Mouse (Mus musculus): ENCODE results near the gene Larp6.

Gene Larp6

DNA sequence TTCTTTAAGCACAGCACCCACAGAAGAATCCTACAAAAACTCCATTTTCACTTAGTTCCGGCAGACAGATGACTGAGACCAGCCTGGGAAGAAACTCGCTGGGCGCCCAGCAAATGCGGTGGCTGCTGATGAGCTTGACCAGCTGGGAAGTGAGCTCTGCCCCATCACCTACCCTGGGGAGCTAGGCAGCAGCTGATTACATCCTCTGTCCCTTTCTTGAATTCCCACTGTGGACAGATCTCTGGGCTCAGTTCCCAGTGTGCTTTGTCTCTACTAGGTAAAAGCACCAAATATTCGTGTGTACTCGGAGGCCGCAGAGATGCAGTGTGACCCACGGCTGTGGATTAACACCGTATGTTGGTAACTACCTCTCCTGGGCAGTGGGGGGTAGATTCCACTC, 55.6 kb downstream of the Larp6 start:
- DNase-seq, result peak; percentile 22

DNA sequence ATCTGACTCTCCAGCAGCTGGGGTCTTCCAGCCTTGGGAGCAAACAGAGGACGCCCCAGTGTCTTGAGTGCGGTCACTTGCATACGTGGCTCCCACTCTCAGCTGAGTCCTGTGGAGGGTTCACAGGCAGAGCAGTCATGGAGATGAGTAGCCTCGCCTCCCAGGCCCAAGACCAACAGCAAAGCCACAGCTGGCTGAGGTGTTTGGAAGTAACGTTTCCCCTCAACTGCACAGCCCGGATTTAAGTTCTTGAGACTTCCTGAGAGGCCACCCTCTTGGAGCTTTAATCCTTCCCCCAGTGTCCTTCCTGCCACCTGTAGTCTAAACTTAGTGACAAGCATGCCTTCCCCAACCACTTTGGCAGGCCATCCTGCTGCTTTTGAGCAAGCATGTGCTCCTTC, 56.9 kb downstream of the Larp6 start:
- DNase-seq, result peak; percentile 29

DNA sequence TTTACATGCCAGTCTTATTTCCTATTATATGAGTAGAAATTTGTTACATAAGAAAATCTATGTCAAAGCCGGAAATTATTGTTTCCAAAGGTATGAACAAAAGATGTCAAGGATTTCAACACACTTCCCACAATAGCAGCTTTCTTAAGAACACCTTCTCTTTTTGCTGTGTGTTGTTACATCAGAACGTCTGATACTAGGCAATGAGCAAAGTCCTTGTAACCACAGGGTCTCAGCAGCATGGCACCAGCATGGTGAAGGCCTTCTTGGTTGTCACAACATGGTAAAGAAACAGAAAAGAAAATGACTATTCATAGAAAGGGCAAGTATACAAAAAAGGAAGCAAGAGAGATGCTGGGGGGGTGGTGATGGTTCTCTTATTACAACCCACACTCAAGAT, 60.9 kb downstream of the Larp6 start:
- no peak for DNase-seq

- DNase-seq, result no peak
These were observed 64.1 kb downstream of the Larp6 start for GRCm38 (mm10) chr9:60776899-60777298.

GRCm38 (mm10) chr9:60782057-60782789, 69.4 kb downstream of the Larp6 start:
- DNase-seq, result no peak

- no peak for DNase-seq
These were observed 72.3 kb downstream of the Larp6 start for GRCm38 (mm10) chr9:60785069-60785468.

DNA sequence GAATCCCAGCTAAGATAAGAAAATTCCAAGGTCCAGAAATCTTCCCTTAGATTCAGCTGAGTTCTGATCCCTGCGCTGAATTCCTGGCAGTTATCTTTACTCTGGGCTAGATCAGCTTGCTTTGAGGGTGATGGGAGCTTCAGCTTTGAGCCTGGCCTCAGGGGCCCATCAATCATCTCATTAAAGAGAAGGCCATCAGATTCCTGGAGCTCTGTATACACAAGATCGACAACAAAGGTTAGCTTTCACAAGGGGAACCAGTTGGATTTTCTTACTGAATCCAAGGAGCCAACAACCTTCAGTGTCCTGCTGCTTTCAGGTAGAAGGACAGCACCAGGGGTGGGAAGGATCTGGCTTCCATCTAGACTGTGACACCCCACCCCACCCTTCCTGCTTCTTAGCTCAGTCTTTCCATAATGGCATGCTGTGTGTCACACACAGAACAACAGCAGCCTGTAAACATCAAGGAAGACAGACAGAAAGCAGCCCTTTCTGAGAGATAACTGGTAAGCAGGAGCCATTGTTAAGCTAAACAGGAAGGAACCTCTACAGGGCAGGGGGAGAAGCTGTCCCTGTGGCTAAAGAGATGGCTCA, 74.8 kb downstream of the Larp6 start:
- DNase-seq, result no peak
